Mouse (Mus musculus) lung, adult 18-20 months (tissue): Measurements from ENCODE around the gene Zc4h2.

ENCODE experiments used
- DNase-seq, 2 experiments: peaks; one replicate each; pipeline ENCODE4 v3.0.0; 2022; ENCODE audit warnings: mixed read lengths in 2 of 2

Gene Zc4h2

GRCm38 (mm10) chrX:95657804-95658599, at the start of gene Zc4h2:
Zc4h2 (minus strand) TSS chrX:95658509.
- DNase-seq: peak; percentile 81 to 87

- DNase-seq: no peak
These were observed 28.8 kb upstream of the Zc4h2 start for GRCm38 (mm10) chrX:95687119-95687518.

- no peak for DNase-seq
These were observed 23.9 kb upstream of the Zc4h2 start for GRCm38 (mm10) chrX:95682206-95682605.

GRCm38 (mm10) chrX:95658600-95659084, 333 bp upstream of the Zc4h2 start:
- peak; percentile 4 to 5 for DNase-seq

- DNase-seq: no peak
These were observed 57.7 kb downstream of the Zc4h2 start for GRCm38 (mm10) chrX:95600609-95601008.
